Mouse (Mus musculus) ES-Bruce4 (cell line): ENCODE data around the gene Peli1.

ENCODE experiments used
- CTCF ChIP-seq: IDR thresholded peaks from one replicate; pipeline ENCODE4 v1.8.1; 2011; ENCODE audit warnings: low read depth, low read length
- EP300 ChIP-seq: IDR thresholded peaks from 2 replicates; pipeline ENCODE4 v1.6.1; 2011; ENCODE audit warnings: low read depth, low read length; ENCODE audit not compliant: insufficient read depth
- POLR2A ChIP-seq: IDR thresholded peaks from one replicate; pipeline ENCODE4 v1.8.1; 2011; ENCODE audit warnings: low read length; ENCODE audit not compliant: insufficient read depth

DNA sequence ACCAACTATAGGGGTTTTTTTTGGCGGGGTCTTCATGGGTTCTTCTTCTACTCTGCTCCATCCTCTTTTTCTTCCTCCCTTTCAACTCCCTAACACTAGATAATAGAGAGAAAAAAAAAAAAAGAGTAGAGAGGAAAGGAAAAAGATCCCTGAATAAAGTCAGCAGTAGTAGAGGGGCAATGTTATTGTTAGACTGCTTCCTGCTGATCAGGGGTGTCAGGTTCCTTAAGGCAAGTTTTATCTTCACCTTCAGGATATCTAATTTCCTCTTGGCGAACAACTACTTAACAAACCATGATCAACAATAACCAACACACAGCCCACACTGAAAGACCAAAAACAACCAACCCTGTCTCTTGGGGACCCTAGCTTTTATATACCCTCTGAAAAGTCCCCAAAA, 31.3 kb downstream of the Peli1 start:
- no peak for TF ChIP-seq EP300
- no peak for TF ChIP-seq CTCF
- no peak for TF ChIP-seq POLR2A
